Mouse (Mus musculus): Measurements from ENCODE around the gene Flnb. TPM values are rescaled to one million over a fixed set of nuclear protein-coding genes. Genes with fewer than 3 reads are reported as not detected.

Gene Flnb
- polyA plus RNA-seq, 1 experiment, result 6.5 TPM

- Histone ChIP-seq H3K4me3 (ENCODE audit: insufficient read depth, low read length) (no peak overlapping the region), H3K4me1 (ENCODE audit: control insufficient read depth, insufficient read depth, low read length) (peaks cover 23% of the 10 kb centered on the region), H3K27ac (ENCODE audit: insufficient read depth, low read depth, low read length) (no peak overlapping the region)
- no peak for TF ChIP-seq CTCF (IDR thresholded peaks at IDR 0.05; ENCODE audit: low read depth, low read length)
- TF ChIP-seq POLR2A (IDR thresholded peaks at IDR 0.05; ENCODE audit: borderline replicate concordance, low read depth, low read length), result no peak
Observed at GRCm38 (mm10) chr14:7846696-7847095, 28.9 kb downstream of the Flnb start.

- no peak overlapping the region for H3K27ac ChIP-seq (ENCODE audit: insufficient read depth, low read depth, low read length)
- no peak for TF ChIP-seq CTCF (IDR thresholded peaks at IDR 0.05; ENCODE audit: low read depth, low read length)
- no peak for TF ChIP-seq POLR2A (IDR thresholded peaks at IDR 0.05; ENCODE audit: borderline replicate concordance, low read depth, low read length)
- no peak overlapping the region for H3K4me3 ChIP-seq (ENCODE audit: insufficient read depth, low read length)
- H3K4me1 ChIP-seq (ENCODE audit: control insufficient read depth, insufficient read depth, low read length), result peaks cover 30% of the 10 kb centered on the region
Observed at GRCm38 (mm10) chr14:7847746-7848232, 30.0 kb downstream of the Flnb start.

DNA sequence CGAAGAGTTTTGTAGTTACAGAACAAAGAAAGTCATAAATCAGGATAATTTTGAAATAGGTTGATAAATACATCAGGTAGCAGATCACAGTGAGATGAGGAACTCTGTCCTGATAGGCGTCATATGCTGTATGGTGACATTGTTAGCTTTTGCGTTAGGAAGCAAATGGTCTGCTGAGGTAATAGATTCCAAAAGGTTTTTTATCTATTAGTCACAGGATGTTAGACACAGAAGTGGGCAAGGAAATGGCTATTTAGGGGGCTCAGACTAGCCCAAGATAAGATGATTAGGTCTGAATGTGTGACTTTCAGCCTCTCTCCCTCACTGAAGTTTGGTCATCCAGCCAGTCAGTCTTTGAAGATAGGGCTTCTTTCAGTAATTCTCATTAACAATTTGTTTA, 33.2 kb downstream of the Flnb start:
- TF ChIP-seq POLR2A (IDR thresholded peaks at IDR 0.05; ENCODE audit: borderline replicate concordance, low read depth, low read length), result no peak
- no peak for TF ChIP-seq CTCF (IDR thresholded peaks at IDR 0.05; ENCODE audit: low read depth, low read length)
- Histone ChIP-seq H3K27ac (ENCODE audit: insufficient read depth, low read depth, low read length) (peak overlapping the region; percentile 46; the same call in 1 of the 2 replicates), H3K4me1 (ENCODE audit: control insufficient read depth, insufficient read depth, low read length) (peaks cover 30% of the 10 kb centered on the region), H3K4me3 (ENCODE audit: insufficient read depth, low read length) (no peak overlapping the region)

- TF ChIP-seq CTCF (IDR thresholded peaks at IDR 0.05; ENCODE audit: low read depth, low read length), result no peak
- no peak for TF ChIP-seq POLR2A (IDR thresholded peaks at IDR 0.05; ENCODE audit: borderline replicate concordance, low read depth, low read length)
- H3K27ac ChIP-seq (ENCODE audit: insufficient read depth, low read depth, low read length), result peak overlapping the region; percentile 46
- H3K4me3 ChIP-seq (ENCODE audit: insufficient read depth, low read length), result no peak overlapping the region
- peaks cover 30% of the 10 kb centered on the region for H3K4me1 ChIP-seq (ENCODE audit: control insufficient read depth, insufficient read depth, low read length)
Observed at GRCm38 (mm10) chr14:7851543-7852065, 33.8 kb downstream of the Flnb start.

DNA sequence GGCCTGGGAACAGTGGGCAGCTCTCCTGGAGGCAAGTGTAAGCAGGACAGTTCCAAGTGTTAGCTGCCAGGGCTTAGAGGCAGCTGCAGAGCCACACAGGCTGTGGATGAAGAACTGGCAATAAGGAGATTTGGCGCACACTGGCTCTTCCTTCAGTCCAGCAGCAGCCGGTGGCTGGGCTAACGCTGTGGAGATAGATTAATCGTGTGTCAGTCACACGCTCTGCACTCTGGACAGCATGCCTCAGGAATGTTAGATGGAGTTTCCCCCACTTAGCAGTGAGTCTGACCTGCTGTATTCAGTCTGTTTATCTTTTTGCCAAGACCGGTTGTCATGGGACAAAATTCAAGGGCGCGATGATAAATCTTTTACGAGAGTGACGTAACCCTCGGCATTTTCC, 35.9 kb downstream of the Flnb start:
- Histone ChIP-seq H3K4me3 (ENCODE audit: insufficient read depth, low read length) (no peak overlapping the region), H3K4me1 (ENCODE audit: control insufficient read depth, insufficient read depth, low read length) (peaks cover 40% of the 10 kb centered on the region), H3K27ac (ENCODE audit: insufficient read depth, low read depth, low read length) (no peak overlapping the region)
- TF ChIP-seq CTCF (IDR thresholded peaks at IDR 0.05; ENCODE audit: low read depth, low read length), result no peak
- no peak for TF ChIP-seq POLR2A (IDR thresholded peaks at IDR 0.05; ENCODE audit: borderline replicate concordance, low read depth, low read length)

GRCm38 (mm10) chr14:7854366-7854765, 36.6 kb downstream of the Flnb start:
- TF ChIP-seq CTCF (IDR thresholded peaks at IDR 0.05; ENCODE audit: low read depth, low read length) (no peak), POLR2A (IDR thresholded peaks at IDR 0.05; ENCODE audit: borderline replicate concordance, low read depth, low read length) (no peak)
- H3K4me1 ChIP-seq (ENCODE audit: control insufficient read depth, insufficient read depth, low read length), result peaks cover 43% of the 10 kb centered on the region
- no peak overlapping the region for H3K27ac ChIP-seq (ENCODE audit: insufficient read depth, low read depth, low read length)
- no peak overlapping the region for H3K4me3 ChIP-seq (ENCODE audit: insufficient read depth, low read length)

GRCm38 (mm10) chr14:7855101-7855500, 37.3 kb downstream of the Flnb start:
- Histone ChIP-seq H3K27ac (ENCODE audit: insufficient read depth, low read depth, low read length) (no peak overlapping the region), H3K4me3 (ENCODE audit: insufficient read depth, low read length) (no peak overlapping the region), H3K4me1 (ENCODE audit: control insufficient read depth, insufficient read depth, low read length) (peaks cover 38% of the 10 kb centered on the region)
- TF ChIP-seq CTCF (IDR thresholded peaks at IDR 0.05; ENCODE audit: low read depth, low read length) (no peak), POLR2A (IDR thresholded peaks at IDR 0.05; ENCODE audit: borderline replicate concordance, low read depth, low read length) (no peak)

- H3K4me3 ChIP-seq (ENCODE audit: insufficient read depth, low read length), result no peak overlapping the region
- H3K27ac ChIP-seq (ENCODE audit: insufficient read depth, low read depth, low read length), result no peak overlapping the region
- TF ChIP-seq POLR2A (IDR thresholded peaks at IDR 0.05; ENCODE audit: borderline replicate concordance, low read depth, low read length) (no peak), CTCF (IDR thresholded peaks at IDR 0.05; ENCODE audit: low read depth, low read length) (no peak)
- H3K4me1 ChIP-seq (ENCODE audit: control insufficient read depth, insufficient read depth, low read length), result peaks cover 35% of the 10 kb centered on the region
Observed at GRCm38 (mm10) chr14:7855501-7855900, 37.7 kb downstream of the Flnb start.

DNA sequence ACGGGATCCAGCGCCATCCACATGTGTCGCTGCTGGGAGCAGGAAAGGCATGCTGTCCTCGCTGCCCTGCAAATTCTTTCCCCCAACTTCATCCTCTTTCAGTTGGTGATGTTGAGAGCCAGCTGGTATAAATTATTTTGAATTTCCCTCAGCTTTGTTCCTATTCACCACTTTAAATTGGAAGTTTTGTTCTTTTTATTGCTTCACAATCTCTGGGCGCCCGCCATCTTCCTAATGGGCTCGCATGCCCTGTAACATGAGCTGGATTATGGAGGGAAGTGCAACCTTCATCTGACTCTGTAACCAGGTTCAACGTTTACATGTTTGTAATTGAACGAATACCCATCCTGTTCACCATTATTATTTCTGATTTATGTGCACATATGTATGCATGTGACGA, 38.6 kb downstream of the Flnb start:
- Histone ChIP-seq H3K27ac (ENCODE audit: insufficient read depth, low read depth, low read length) (no peak overlapping the region), H3K4me3 (ENCODE audit: insufficient read depth, low read length) (no peak overlapping the region), H3K4me1 (ENCODE audit: control insufficient read depth, insufficient read depth, low read length) (peaks cover 27% of the 10 kb centered on the region)
- TF ChIP-seq POLR2A (IDR thresholded peaks at IDR 0.05; ENCODE audit: borderline replicate concordance, low read depth, low read length) (no peak), CTCF (IDR thresholded peaks at IDR 0.05; ENCODE audit: low read depth, low read length) (no peak)

GRCm38 (mm10) chr14:7857835-7858234, 40.1 kb downstream of the Flnb start:
- peak overlapping the region; percentile 13; the same call in 1 of the 2 replicates for H3K4me3 ChIP-seq (ENCODE audit: insufficient read depth, low read length)
- peaks cover 17% of the 10 kb centered on the region for H3K4me1 ChIP-seq (ENCODE audit: control insufficient read depth, insufficient read depth, low read length)

More at GRCm38 (mm10) chr14:7857835-7858234, 40.1 kb downstream of the Flnb start:
- TF ChIP-seq POLR2A (IDR thresholded peaks at IDR 0.05; ENCODE audit: borderline replicate concordance, low read depth, low read length) (no peak), CTCF (IDR thresholded peaks at IDR 0.05; ENCODE audit: low read depth, low read length) (no peak)
- no peak overlapping the region for H3K27ac ChIP-seq (ENCODE audit: insufficient read depth, low read depth, low read length)

Data from bone marrow macrophage, adult 2 months (primary cell).